Mouse (Mus musculus) cerebellum, adult 2 months (tissue): ENCODE measurements around the gene P2ry6. TPM values are rescaled to one million over a fixed set of nuclear protein-coding genes. Genes with fewer than 3 reads are reported as not detected.

ENCODE experiments used
- DNase-seq, 2 experiments: peaks; one replicate each; pipeline ENCODE4 v3.0.0; 2021
- H3K27ac ChIP-seq: fragments of 200-500 bp; 2 replicates; pipeline ENCODE4 v1.5.1; 2012; ENCODE audit warnings: low read length, control low read depth, inconsistent platforms; ENCODE audit not compliant: insufficient read depth
- H3K27me3 ChIP-seq: fragments of 200-500 bp; 2 replicates; pipeline ENCODE4 v1.6.1; 2012; ENCODE audit warnings: inconsistent platforms, mild to moderate bottlenecking, low read length, moderate library complexity; ENCODE audit not compliant: control insufficient read depth, insufficient read depth
- H3K4me1 ChIP-seq: fragments of 200-500 bp; 2 replicates; pipeline ENCODE4 v1.6.1; 2011; ENCODE audit warnings: low read length; ENCODE audit not compliant: control insufficient read depth, insufficient read depth
- H3K4me3 ChIP-seq: fragments of 200-500 bp; replicated peaks from 2 replicates; pipeline ENCODE3; 2011; ENCODE audit warnings: mild to moderate bottlenecking, low read depth, low read length, control low read depth; ENCODE audit not compliant: insufficient read depth
- CTCF ChIP-seq: fragments of 200-500 bp; IDR thresholded peaks from 2 replicates; pipeline ENCODE4 v1.5.1; 2011; ENCODE audit warnings: low read depth, mild to moderate bottlenecking, control low read depth, low read length, moderate library complexity, borderline replicate concordance; ENCODE audit not compliant: insufficient read depth
- POLR2A ChIP-seq: fragments of 200-500 bp; IDR thresholded peaks from 2 replicates; pipeline ENCODE4 v1.6.1; 2011; ENCODE audit warnings: low read length, control low read depth, borderline replicate concordance; ENCODE audit not compliant: insufficient read depth
- WGBS: fragments of 180-500 bp; shearing (Covaris S2); methylation state at CpG from one replicate; pipeline ENCODE4 v1.1.7; 2018; 5-methylcytosine and 5-hydroxymethylcytosine counted together
- polyA plus RNA-seq: library from polyadenylated mRNA; depleted of rRNA; stranded (reverse); fragments of >200 nt; gene quantifications from 2 replicates; pipeline ENCODE4 v1.2.3, GENCODE M21; 2012

The P2ry6 gene
- polyA plus RNA-seq, 1 experiment: 1.1 TPM

DNA sequence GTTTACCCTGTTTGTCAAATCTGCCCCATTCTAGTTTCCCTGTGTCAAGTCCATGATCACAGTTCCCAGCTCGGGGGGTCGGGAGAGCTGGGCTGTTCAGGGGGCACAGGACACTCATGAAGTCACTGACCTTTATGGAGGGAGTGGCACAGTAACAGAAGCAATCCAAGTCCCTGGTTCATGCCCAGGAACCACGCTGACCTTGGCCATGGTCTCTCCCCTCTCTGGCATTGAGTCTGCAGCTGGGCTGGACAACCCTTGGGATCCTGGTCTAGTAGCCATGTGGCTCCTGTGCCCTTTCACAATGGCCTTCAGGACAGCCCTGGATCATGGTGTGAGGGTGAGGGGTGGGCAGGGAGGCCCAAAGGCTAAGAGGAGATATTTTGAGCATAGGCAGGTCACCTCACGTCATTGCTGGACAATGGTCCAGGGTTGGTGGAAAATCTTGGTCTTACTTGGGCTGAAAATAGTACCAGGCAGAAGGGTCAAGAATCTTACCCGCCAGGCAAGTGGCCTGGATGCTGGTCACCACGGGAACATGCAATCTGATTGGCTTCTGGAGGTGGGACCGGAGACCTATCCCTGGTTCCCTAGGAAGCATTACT lies 20.9 kb upstream of the P2ry6 start:
- TF ChIP-seq POLR2A: no peak
- no peak for TF ChIP-seq CTCF
- no peak for DNase-seq
- H3K27me3 ChIP-seq: no peaks in the 10 kb centered on the region
- WGBS: 91% methylated on average over 7 of the region's 7 CpGs
- H3K4me3 ChIP-seq: no peak overlapping the region
- peaks cover 8% of the 10 kb centered on the region; the same call in 1 of the 2 replicates for H3K4me1 ChIP-seq
- no peak overlapping the region for H3K27ac ChIP-seq

GRCm38 (mm10) chr7:100993166-100993565 lies 18.7 kb upstream of the P2ry6 start:
- no peaks in the 10 kb centered on the region for H3K27me3 ChIP-seq
- peaks cover 4% of the 10 kb centered on the region; the same call in 1 of the 2 replicates for H3K4me1 ChIP-seq
- H3K4me3 ChIP-seq: no peak overlapping the region
- DNase-seq: no peak
- 58% methylated on average over 4 of the region's 4 CpGs for WGBS
- H3K27ac ChIP-seq: no peak overlapping the region
- TF ChIP-seq POLR2A (no peak), CTCF (no peak)

GRCm38 (mm10) chr7:100991972-100992371 lies 17.5 kb upstream of the P2ry6 start:
- H3K27ac ChIP-seq: no peak overlapping the region
- no peaks in the 10 kb centered on the region for H3K27me3 ChIP-seq
- H3K4me3 ChIP-seq: no peak overlapping the region
- H3K4me1 ChIP-seq: no peaks in the 10 kb centered on the region
- WGBS: 92% methylated on average over 3 of the region's 3 CpGs
- DNase-seq: no peak
- no peak for TF ChIP-seq POLR2A
- TF ChIP-seq CTCF: no peak

- TF ChIP-seq CTCF (no peak), POLR2A (no peak)
- 39% methylated on average over 9 of the region's 9 CpGs for WGBS
- no peak overlapping the region for H3K4me3 ChIP-seq
These were observed 16.3 kb upstream of the P2ry6 start for GRCm38 (mm10) chr7:100990636-100991311.

GRCm38 (mm10) chr7:100988092-100988491 lies 13.6 kb upstream of the P2ry6 start:
- peak; percentile 42 to 46 for DNase-seq
- WGBS: 32% methylated on average over 9 of the region's 9 CpGs

More at GRCm38 (mm10) chr7:100990636-100991311, 16.3 kb upstream of the P2ry6 start:
- no peaks in the 10 kb centered on the region for H3K27me3 ChIP-seq
- no peak overlapping the region for H3K27ac ChIP-seq
- DNase-seq: no peak
- no peaks in the 10 kb centered on the region for H3K4me1 ChIP-seq

DNA sequence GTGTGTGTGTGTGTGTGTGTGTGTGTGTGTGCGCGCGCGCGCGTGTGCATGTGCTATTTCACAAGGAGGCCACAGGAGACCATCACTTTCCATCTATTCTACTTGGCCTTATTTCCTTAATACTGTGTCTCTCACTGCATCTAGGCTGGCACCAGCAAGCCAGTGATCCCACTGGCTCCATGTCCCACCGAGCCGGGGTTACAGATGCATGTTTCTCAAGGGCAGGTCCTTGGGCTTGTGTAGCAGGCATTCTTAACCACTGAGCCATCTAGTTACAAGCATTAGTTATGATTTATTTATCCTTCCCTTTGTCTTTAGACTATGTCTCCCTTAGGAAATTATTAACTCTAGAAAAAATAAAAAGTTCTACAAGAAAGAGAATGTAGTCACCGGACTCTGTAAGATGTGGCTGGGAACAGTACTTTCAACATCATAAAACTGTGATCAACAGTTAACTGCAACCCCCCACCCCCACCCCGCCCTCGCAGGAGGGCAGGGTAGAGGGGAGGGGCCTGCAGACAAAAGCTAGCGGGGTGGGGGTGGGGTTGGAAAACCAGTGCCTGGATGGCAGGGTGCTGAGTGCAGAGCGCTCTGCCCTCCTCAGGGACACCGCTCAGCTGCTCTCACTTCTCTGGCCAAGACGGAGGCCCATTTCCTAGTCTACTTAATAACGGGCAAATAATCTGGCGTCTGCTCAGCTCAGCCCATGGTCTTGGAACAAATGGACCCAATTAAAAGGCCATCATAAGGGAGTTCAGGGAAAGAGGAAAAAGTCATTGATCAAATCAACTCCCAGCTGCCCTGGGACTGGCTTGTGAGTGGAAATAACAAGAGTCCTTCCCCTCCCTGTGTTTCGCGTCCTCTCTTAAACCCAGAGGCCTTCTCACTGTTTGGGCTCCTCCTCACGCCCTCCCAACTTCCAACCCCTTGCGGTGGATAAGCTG lies 10.3 kb upstream of the P2ry6 start:
- 54% methylated on average over 21 of the region's 21 CpGs for WGBS
- Histone ChIP-seq H3K27ac (no peak overlapping the region), H3K27me3 (no peaks in the 10 kb centered on the region), H3K4me3 (no peak overlapping the region), H3K4me1 (no peaks in the 10 kb centered on the region)
- no peak for TF ChIP-seq POLR2A
- no peak for TF ChIP-seq CTCF
- DNase-seq: no peak

More at GRCm38 (mm10) chr7:100988092-100988491, 13.6 kb upstream of the P2ry6 start:
- H3K27me3 ChIP-seq: no peaks in the 10 kb centered on the region
- TF ChIP-seq POLR2A (no peak), CTCF (peak; percentile 65)
- H3K27ac ChIP-seq: no peak overlapping the region
- H3K4me3 ChIP-seq: no peak overlapping the region
- H3K4me1 ChIP-seq: no peaks in the 10 kb centered on the region

- no peaks in the 10 kb centered on the region for H3K4me1 ChIP-seq
- no peak overlapping the region for H3K27ac ChIP-seq
- TF ChIP-seq CTCF (no peak), POLR2A (no peak)
- peak in 1 of 2 experiments; percentile 16 for DNase-seq
- no peaks in the 10 kb centered on the region for H3K27me3 ChIP-seq
- H3K4me3 ChIP-seq: no peak overlapping the region
- WGBS: 10% methylated on average over 2 of the region's 2 CpGs
These were observed 4.7 kb upstream of the P2ry6 start for GRCm38 (mm10) chr7:100979175-100979574.
